Mouse (Mus musculus): ENCODE measurements around the gene Bbs1.

GRCm38 (mm10) chr19:4928781-4929180, 22.4 kb upstream of the Bbs1 start:
- TF ChIP-seq CTCF (IDR thresholded peaks at IDR 0.05; ENCODE audit: extremely low read depth, insufficient read depth, low read length) (no peak), POLR2A (IDR thresholded peaks at IDR 0.05; ENCODE audit: extremely low read depth, insufficient read depth, low read length) (no peak)

Data from cortical plate, adult 2 months (tissue).